Mouse (Mus musculus): ENCODE data around the gene Gabrg3. TPM values are rescaled to one million over a fixed set of nuclear protein-coding genes. Genes with fewer than 3 reads are reported as not detected.

Gabrg3 gene
- polyA plus RNA-seq, 1 experiment from 2014 or later = 0.04 TPM

GRCm38 (mm10) chr7:56765612-56766445 is 621.2 kb downstream of the Gabrg3 start:
- Histone ChIP-seq H3K27ac (ENCODE audit: low read length) (no peak overlapping the region), H3K4me3 (ENCODE audit: low read depth, low read length) (no peak overlapping the region), H3K4me2 (ENCODE audit: low read depth, low read length) (no peak overlapping the region), H3K4me1 (ENCODE audit: control insufficient read depth, low read depth, low read length) (no peaks in the 10 kb centered on the region), H3K9ac (ENCODE audit: low read depth, low read length) (no peak overlapping the region), H3K27me3 (ENCODE audit: control insufficient read depth, insufficient read depth, low read depth, low read length) (no peaks in the 10 kb centered on the region), H3K9me3 (replicated peaks; ENCODE audit: control insufficient read depth, low read length) (no peaks in the 10 kb centered on the region), H3K36me3 (ENCODE audit: control insufficient read depth, insufficient read depth) (no peaks in the 10 kb centered on the region)
- no peak for ATAC-seq (ENCODE audit: low read depth)
- WGBS (ENCODE audit: insufficient replicate concordance) = 58% methylated on average over 10 of the region's 10 CpGs

GRCm38 (mm10) chr7:56729225-56729624 is 657.8 kb downstream of the Gabrg3 start:
- Histone ChIP-seq H3K27me3 (ENCODE audit: control insufficient read depth, insufficient read depth, low read depth, low read length) (no peaks in the 10 kb centered on the region), H3K4me3 (ENCODE audit: low read depth, low read length) (no peak overlapping the region), H3K9me3 (replicated peaks; ENCODE audit: control insufficient read depth, low read length) (no peaks in the 10 kb centered on the region), H3K9ac (ENCODE audit: low read depth, low read length) (no peak overlapping the region), H3K4me1 (ENCODE audit: control insufficient read depth, low read depth, low read length) (no peaks in the 10 kb centered on the region), H3K27ac (ENCODE audit: low read length) (no peak overlapping the region), H3K36me3 (ENCODE audit: control insufficient read depth, insufficient read depth) (no peaks in the 10 kb centered on the region), H3K4me2 (ENCODE audit: low read depth, low read length) (no peak overlapping the region)
- ATAC-seq (ENCODE audit: low read depth) = no peak
- WGBS (ENCODE audit: insufficient replicate concordance) = 65% methylated on average over 6 of the region's 6 CpGs

Other genes starting within 250 kb of the Gabrg3 start
- gene Gabrb3, start 32.5 kb upstream of the Gabrg3 start, polyA plus RNA-seq (2015; fragmentation: Nextera tagmentation; extraction: Ambion mirVana) = 0.02 TPM in 1 of 2 replicates, not detected in the other
- not detected in 2 replicates for gene Gabra5, start 122.9 kb upstream of the Gabrg3 start, polyA plus RNA-seq (2015; fragmentation: Nextera tagmentation; extraction: Ambion mirVana)